Mouse (Mus musculus): ENCODE results near the gene Srbd1.

DNA sequence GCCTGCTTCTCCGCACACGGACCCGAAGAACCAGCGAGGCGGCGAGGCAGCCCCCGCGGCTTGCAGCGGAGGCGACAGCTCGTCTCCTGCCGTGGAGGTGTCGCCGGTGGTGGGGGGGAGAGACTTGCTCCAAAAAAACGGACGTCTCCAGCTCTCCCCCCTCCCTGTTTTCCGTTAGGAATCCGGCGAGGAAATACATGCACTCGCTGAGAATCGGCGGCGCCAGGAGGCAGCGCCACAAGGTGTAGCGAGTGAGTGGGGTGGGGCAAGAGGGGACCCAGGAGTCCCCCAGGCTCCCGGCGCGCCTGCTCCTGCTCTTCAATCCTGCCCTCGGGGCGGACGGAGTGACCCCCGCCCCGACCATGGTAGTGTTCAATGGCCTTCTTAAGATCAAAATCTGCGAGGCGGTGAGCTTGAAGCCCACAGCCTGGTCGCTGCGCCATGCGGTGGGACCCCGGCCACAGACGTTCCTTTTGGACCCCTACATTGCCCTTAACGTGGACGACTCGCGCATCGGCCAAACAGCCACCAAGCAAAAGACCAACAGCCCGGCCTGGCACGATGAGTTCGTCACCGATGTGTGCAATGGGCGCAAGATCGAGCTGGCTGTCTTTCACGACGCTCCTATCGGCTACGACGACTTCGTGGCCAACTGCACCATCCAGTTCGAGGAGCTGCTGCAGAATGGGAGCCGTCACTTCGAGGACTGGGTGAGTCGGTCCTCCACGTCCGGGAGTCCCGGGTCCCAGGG is 23.4 kb upstream of the Srbd1 start:
- no peak for TF ChIP-seq CTCF (IDR thresholded peaks at IDR 0.05; ENCODE audit: insufficient read depth, low read depth, low read length)
- no peak for TF ChIP-seq POLR2A (IDR thresholded peaks at IDR 0.05; ENCODE audit: insufficient read depth, low read depth, low read length)
